Mouse (Mus musculus) thymus, postnatal 4 days (tissue): ENCODE measurements around the gene Farp2.
A peak's percentile ranks its signal among the peaks of the same experiment; 100 is the strongest.
"Not testable (repeated sequence)": the region's sequence is repeated elsewhere in the genome, so short reads cannot be mapped to it uniquely, and the experiment has no call there.

ENCODE experiments used
- DNase-seq: peaks from one replicate; pipeline ENCODE4 v3.0.0; 2021

The Farp2 gene

DNA sequence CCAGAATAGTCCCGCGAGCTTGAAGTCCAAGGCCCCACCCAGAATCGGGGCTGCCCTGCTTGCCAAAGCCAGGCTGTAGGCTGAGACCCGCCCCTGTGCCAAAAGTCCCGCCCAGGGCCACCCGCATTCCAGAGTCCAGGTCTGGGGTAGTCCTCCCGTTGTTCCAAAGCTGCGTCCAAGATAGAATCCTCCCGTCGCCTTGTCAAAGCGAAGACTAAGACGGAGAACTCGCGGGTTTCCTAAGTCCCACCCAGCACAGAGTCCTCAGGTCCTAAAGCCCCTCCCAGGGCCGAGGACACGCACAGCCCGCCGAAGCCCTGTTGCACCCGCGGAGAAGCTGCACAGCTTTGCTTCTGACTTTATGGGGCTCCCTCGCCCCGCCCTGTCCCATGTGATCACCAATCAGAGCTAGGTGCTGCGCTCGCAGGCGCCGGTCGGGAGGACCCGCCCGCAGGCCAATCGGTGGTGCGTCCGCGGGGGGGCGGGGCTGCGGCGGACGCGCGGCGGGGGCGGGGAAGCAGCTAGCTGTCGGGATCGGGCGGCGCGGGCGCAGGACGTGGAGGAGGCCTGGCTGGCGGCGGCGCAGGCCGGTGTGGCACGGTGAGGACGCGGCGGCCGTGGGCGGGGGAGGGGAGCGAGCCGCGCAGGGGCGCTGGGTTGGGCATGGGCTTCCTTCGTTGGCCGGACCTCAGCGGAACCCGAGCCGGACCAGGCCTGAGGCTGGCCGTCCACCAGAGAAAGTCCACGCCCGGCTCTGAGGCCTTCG, at the start of gene Farp2:
TSS of gene Farp2 (plus strand) at position 495 of the 766 bp plus-strand sequence.
- peak; percentile 95 for DNase-seq

DNA sequence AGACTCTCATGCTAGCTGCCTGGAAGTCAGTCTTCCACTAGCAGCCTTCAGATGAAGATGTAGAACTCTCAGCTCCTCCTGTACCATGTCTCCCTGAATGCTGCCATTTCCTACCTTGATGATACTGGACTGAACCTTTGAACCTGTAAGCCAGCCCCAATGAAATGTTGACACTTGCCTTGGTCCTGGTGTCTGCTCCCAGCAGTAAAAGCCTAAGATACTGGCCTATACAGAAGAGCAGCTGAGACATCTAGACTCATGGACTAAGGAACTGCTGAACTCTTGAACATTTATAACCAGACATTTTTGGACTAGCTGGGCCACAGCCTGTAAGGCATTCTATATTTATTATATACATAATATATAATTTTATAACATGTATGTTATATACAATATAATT, 46.8 kb upstream of the Farp2 start:
- no peak for DNase-seq

DNA sequence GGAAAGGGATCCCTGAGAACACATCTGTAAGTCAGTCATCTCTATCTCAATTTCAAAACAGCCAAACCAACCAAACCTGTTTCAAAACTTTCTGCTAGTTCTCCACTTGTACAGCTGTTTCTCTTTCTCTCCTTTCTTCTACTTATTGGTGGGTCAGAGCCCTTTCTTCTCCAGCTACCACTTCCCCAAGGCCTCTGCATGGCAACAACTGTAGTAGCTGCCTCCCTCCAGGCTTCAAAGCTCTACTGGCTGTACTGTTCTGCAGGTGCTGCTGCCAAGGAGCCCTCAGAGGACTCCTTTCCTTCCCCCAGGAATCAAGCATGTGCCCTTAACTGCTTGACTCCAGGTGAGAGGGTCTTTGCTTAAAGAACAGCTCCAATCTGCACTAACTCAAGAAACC, 46.1 kb upstream of the Farp2 start:
- DNase-seq = peak; percentile 36

DNA sequence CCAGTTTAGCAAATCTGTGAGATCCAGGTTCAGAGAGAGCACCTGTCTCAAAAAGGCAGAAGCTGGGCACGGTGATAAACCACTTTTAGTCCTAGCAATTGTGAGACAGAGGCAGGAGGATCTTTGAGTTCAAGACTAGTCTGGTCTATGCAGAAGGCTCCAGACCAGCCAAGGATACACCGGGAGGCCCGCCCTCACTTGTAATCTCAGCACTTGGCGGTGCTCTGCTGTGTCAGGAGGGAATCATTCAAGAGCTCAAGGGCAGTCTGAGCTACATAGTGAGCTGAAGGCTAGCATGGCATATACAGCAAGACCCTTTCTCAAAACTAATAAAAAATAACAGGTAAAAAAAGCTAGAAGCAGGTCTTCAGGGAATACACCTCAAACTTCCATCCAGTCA, 43.3 kb upstream of the Farp2 start:
- DNase-seq = no peak

DNA sequence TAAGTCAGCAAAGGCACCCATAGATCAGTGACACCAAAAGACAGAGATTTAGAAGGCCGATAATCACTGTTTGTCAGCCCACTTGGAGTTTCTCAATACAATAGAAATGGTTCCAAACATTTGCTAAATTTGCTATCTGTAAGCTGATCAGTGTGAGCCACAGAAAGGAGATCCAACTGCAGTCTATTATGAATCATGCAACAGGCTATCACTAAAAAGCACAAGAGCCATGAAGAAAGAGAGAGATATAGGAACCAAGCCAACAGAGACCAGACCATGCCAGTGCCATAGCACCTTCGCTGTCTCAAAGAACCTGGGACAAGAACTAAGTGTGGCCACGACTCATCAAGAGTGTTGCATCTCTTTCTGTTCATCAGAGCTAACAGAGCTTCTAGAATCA, 36.2 kb upstream of the Farp2 start:
- DNase-seq = no peak

DNA sequence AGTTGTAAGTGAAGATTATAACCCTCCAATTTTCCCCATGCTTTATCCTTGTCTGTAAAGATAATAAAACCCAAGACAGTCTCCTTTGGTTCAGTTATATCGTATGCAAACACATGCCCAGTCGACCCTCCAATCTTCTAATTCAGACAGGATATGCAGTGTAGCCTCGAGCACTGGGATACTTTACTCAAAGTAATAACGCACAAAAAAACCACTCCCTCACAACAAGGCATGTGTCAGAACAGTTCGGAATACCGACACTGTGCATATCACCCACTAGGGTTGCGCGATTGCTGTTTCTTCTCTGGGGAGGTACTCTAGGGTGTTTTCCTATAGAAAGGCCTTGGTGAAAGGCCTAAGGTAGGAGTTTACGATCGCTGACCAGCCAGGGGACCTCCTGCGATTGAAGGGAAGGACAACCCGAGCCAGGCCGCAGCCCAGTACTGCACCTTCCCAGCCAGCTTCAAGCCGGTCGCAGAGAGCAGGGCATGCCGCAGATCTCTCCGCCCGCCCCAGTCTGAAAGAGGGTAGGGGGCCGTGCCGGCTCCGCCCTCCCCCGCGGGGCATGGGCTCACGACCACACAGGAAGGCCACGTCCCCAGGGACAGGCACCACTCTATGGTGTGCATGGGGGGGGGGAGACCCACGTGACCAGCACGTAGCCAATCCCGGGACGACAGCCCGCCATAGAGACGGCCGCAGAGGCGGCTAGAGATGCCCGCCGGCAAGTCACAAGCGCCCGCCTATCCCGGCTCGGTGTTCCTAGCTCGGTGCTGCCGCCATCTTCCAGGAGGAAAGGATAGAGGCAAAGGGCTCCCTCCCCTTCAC, 33.9 kb upstream of the Farp2 start:
- peak; percentile 96 for DNase-seq

DNA sequence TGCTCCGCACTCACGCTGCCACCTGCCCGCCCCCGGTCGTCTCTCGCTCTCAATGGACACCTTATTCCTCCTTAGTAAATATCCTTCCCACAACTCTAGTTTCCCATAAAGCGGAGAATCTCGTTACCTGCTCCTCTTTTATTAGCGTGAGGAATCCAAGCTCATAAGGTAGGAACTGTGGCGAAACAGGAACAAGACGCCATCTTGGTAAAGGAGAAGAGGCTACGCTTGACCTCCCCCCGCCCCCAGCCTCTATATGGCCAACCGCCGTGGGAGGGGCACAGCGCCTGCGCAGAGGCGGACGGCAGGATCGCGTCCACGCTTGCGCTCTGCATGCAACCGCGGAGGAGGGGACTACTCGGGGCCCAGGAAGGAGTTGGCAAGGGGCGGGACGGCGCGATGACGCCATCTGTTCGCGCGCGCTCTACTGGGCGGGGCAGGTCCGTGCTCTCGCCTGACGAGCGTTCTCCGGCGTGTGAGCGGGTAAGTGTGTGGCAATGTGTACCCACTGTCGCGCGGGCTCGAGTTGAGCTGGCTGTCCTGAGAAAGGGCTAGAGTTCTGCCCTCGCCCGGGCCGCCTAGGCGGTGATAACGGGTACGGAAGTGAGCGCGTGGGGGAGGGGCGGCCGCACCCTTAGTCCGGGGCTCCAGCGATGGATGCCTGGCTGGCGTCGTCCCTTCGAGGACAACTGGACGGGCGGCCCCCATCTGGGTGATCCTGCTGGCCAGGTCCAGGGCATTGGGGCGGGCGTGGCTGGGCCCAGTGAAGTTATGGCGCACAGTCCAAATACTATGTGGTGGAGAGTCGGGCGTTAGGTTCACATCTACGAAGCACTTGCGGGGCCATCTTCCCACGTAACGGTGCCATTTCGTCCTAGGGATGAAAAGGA, 33.0 kb upstream of the Farp2 start, which contains the start of gene Hdlbp:
TSS of gene Hdlbp (minus strand) at position 230 of the 890 bp plus-strand sequence.
- peak; percentile 99 for DNase-seq

DNA sequence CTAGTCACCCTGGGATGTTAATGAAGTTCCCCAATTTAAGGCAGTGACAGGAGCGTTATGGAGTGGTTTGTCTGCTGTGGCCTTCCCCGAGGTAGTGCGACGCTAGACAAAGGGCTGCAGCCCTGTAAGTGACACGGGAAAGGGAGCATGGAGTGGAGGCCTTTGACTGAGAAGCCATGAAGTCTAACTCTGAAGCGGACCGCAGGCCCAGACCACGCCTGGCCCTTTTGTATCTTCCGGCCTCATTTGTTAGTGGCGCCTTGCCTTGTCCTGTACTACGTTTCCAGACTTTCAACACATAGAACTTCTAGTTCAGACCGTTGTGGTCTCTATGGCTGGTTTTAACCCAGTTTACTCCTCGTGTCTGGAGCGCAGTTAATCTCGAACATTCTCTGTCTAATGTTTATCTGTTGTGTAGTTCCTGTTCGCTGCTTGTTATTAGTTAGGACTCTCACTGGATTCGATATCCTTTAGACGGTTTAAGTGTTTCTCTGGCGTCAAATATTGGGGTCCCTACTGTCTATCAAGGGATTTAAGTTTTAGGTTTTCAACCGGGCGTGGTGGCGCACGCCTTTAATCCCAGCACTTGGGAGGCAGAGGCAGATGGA, 32.3 kb upstream of the Farp2 start:
- DNase-seq = no peak

DNA sequence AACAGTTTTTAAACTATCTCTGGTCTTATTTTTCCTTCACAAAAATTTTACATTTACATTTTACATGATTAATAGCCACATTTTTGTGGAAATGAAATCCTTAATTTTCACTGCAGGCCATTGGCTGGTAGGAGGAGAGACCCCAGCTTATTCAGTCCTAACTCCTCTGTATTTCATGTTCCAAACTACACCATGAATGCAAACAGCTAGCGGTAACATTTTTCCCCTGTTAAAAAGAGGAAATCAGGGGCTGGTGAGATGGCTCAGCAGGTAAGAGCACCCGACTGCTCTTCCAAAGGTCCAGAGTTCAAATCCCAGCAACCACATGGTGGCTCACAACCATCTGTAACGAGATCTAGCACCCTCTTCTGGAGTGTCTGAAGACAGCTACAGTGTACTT, 25.6 kb upstream of the Farp2 start:
- not testable (repeated sequence) for DNase-seq

DNA sequence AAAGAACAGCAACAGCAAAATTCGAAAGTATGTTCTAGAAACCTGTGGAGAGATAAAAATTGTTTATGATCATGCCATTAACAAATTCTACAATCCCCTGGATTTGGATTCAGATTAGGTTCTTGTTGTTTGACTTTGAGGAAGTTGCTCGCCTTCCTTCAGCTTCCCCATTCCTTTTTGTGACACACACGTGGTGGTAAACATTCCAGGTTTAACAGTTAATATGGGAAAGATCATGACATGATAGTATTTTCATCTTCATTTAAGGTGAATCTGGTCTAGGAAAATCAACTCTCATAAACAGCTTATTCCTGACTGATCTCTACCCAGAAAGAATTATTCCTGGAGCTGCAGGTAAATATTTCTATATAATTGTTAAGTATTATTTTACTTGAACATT, 16.6 kb upstream of the Farp2 start:
- DNase-seq = no peak

DNA sequence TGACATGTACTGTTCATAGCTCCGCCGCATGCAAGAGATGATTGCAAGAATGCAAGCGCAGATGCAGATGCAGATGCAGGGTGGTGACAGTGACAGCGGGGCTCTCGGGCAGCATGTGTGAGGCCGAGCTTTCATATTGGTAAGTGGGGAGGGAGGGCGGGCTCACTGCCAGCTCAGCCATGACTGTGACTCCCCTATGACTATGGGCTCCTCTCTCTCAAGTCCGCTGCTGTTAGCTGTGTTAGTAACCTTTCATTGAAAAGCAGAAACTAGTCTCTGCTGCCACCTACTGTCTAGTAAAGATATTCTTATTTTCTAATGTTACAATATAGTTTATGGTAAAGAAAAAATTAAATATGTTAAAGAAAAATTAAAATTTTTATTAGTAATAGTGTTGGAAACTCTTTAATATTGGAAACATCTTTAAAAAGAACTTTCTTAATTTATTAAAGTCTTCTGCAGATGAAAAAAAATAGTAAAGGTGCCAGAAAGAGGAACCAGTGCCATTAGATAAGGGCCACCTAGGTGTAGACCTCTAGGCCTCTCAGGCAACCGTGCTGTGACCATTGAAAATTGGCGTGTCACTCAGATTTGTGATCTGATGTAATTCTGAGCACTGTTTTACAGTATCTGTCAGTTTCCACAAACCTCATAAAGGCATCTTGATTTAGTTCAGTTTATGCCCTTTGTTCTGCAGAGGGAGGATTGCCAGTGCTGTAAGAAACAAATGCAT, 4.8 kb upstream of the Farp2 start:
- peak; percentile 12 for DNase-seq

DNA sequence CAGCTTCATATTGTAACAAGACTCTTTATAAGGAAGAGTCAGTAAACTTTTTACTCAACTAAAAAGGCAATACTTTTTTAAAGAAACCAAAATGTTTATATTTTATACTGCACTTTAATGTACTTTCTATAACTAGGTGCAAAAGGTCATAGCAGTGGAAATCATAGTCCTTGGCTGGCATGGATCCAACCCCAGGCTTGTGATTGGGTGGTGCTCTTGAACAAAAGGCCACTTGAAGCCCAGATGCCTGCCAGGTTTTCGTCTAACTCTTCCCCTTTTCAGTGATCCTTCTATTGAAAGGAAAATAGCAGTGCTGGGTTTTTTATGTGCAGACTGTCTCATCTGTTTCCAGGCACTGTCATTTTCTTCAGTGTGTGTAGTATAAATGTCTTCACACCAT, 3.3 kb upstream of the Farp2 start:
- DNase-seq = not testable (repeated sequence)

DNA sequence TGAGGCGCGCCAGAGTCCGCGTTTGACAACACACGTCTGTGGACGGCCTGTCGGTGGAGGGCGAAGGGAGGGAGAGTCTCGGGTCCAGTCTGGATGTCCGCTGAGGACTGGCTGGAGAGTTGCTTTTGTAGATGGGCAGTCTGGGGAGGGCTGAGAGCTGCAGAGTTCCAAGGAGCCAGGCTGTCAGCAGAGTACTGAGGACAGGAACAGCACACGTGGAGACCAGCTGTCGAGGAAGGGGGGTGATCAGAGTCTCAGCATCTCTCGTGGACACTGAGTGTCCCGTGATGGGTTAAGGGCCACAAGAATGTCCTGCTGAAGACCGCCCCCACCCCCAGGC, 442 bp downstream of the Farp2 start:
- DNase-seq = no peak

DNA sequence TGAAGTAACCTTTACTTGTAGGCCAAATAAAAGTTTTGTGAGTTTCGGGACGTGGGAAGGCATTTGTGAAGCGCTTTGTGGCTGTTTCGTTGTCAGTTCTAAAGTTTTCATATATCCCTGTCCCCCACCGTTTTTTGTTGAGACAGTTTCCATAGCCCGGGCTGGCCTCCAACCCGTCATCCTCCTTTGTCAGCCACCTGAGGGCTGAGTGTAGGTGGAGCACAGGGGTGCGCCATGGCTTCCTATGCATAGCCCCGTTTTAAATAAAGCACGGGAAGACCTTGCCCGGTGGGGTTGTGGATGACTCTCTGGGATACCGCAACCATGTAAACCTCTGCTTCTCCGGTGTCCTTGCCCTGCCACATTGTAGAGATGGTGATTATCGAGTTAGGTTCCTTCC, 1.3 kb downstream of the Farp2 start:
- peak; percentile 7 for DNase-seq

DNA sequence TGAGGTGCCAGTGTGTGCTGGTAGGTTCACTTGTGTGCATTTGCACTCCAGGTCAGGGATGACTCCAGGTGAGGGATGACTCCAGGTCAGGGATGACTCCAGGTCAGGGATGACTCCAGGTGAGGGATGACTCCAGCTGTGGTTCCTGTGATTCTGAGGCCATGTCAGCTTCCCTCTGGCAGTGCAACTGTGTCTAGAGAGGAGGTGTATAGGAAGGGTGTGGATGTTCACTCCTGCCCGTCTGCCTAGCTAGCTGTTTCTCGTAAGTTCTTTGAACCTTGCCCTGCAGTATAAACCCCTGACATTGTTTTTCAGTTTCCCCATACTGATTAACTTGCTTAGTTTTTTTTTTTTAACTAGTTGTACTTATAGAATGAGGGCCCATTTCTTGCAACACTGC, 9.6 kb downstream of the Farp2 start:
- DNase-seq = no peak

DNA sequence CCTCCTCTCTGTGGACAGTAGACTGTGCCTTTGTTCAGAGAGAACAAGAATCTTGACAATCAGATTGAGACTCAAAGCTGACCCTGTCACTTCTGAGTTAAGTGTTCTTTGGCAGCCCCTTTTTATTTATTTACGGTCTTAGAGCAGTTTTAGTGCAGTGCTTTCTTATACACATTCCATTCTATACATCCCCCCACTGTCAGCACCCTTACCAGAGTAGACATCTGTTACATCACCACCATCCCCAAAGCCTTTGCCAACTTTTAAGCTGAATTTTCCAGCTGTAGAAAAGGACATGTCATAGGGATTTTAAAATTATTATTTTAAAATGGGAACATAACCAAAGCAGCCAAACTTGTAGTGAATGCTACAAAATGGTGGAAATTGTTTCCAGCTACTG, 10.4 kb downstream of the Farp2 start:
- DNase-seq = no peak

DNA sequence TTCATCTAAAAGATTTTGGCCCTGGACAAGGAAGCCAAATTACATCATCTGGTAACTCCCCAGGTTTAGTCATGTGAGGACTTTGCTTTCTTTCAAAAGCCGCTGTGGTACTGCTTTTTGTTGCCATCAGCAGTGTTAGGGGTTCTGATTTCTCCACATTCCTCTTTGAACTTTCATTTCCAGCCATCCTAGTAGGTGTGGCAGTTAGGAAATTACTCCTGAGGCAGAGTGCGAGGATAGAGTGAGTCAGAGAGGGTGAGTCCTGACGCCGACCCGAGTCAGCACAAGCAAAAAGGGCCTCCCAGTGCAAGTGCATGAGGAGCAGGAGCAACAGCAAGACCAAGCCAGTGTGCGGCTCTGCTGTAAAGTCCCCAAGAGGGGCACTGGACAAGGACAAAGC, 17.9 kb downstream of the Farp2 start:
- no peak for DNase-seq

DNA sequence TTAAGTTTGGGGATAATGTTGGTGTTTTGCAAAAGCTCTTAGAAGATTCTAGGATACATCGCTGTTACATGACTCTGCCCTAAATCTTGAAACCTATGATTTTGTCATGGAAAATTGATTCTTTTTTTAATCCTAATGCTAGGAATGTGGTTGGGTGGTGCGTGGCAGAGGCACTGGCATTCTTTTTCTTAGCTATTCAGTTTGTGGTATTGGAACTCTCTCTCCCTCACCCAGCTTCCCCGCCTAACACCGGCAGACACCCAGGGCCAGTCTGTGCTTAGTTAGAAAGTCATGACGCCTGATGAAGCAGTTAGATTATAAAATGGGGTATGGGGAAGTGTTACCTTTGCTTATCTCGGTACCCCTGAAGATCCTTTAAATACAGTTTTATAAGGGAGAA, 25.3 kb downstream of the Farp2 start:
- DNase-seq = no peak

DNA sequence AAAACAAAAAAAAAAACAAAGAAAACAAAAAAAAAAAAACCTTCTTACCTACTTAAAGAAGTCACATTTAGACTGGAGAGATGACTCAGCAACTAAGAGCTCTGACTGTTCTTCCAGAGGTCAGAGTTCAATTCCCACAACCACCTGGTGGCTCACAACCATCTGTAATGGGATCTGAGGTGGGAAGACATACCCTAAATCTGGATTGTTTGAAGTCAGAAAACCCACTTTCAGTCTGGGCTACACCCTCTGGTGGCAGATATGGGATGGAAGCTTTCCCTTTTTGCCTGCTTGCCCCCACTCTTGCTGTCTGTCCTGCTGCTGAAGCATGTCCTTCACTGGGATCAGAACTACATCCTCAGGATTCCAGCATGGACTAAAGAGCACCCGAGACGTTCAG, 31.3 kb downstream of the Farp2 start:
- DNase-seq = no peak

DNA sequence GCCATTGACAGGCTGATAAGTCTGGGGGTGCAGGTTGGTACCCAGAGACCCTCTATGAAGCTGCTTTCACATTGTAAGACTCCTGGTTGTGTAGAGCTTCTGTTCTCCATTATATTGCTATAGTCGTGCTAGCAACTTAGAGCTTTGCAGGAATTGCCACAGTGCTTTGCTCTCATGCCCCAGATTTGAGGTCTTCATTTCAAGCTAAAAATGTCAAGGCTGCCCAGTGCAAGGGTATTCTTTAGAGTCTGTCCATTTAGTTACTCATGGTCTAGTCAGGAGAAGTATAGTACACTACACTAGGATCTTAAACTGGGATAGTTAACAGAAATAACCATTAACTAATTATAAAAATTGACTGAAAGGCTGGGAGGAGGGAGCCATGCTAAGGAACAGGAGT, 35.4 kb downstream of the Farp2 start:
- DNase-seq = no peak

DNA sequence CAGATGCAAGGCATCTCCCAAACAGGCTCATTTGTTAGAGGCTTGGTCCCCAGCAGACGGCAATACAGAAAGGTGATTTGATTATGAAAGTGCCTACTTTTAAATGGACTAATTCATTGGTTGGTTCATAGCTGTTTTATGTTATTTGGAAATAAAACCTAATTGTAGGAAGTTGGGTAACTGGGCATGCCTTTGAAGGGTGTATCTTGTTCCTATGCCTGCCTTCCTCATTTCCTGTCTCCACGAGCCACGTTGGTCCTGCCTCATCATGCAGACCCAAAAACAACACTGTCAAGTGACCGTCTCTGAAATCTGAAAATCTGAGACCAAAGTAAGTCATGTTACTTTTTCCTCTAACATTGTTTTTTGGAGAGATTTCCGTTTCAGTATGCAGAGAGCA, 39.5 kb downstream of the Farp2 start:
- no peak for DNase-seq

DNA sequence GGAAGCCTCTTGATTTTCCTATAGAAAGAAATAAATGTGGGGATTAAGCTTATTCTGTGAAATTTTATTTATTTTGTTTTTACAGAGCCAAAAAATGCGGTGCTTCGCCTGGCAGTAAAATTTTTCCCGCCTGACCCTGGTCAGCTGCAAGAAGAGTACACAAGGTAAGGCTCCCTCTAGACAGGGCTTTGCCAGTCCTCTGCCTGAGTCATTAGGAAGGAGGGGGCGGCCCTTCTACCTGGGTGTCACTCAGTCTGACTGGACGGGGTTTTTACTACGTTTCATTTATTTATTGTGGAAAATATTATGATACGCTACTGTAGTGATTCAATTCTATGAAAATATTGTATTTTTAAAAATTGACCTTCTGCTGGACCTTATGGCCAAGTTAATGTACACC, 51.3 kb downstream of the Farp2 start:
- no peak for DNase-seq
